Mouse (Mus musculus) right cerebral cortex, postnatal 10 days (tissue): ENCODE results near the gene Gm37240.

ENCODE experiments used
- DNase-seq, 2 experiments: peaks; one replicate each; pipeline ENCODE4 v3.0.0; 2021; ENCODE audit warnings: low spot score in 2 of 2

Gm37240 gene

GRCm38 (mm10) chr3:85493796-85494195, 393.5 kb downstream of the Gm37240 start:
- DNase-seq = no peak

- DNase-seq = peak in 1 of 2 experiments; percentile 64
Measured at GRCm38 (mm10) chr3:85490204-85490603, 397.1 kb downstream of the Gm37240 start.

GRCm38 (mm10) chr3:85487379-85487778, 399.9 kb downstream of the Gm37240 start:
- no peak for DNase-seq

GRCm38 (mm10) chr3:85485536-85486190, 401.7 kb downstream of the Gm37240 start:
- no peak for DNase-seq

- DNase-seq = no peak
Measured at GRCm38 (mm10) chr3:85482636-85483035, 404.7 kb downstream of the Gm37240 start.

- no peak for DNase-seq
Measured at GRCm38 (mm10) chr3:85480638-85481037, 406.7 kb downstream of the Gm37240 start.

GRCm38 (mm10) chr3:85478731-85479130, 408.6 kb downstream of the Gm37240 start:
- no peak for DNase-seq

GRCm38 (mm10) chr3:85469711-85470110, 417.6 kb downstream of the Gm37240 start:
- DNase-seq = no peak

GRCm38 (mm10) chr3:85468995-85469394, 418.3 kb downstream of the Gm37240 start:
- no peak for DNase-seq

GRCm38 (mm10) chr3:85465283-85466025, 421.9 kb downstream of the Gm37240 start:
- peak; percentile 87 to 93 for DNase-seq

GRCm38 (mm10) chr3:85460021-85460420, 427.3 kb downstream of the Gm37240 start:
- DNase-seq = no peak

GRCm38 (mm10) chr3:85456983-85457382, 430.3 kb downstream of the Gm37240 start:
- no peak for DNase-seq

GRCm38 (mm10) chr3:85455453-85455852, 431.9 kb downstream of the Gm37240 start:
- no peak for DNase-seq

- no peak for DNase-seq
Measured at GRCm38 (mm10) chr3:85454001-85454400, 433.3 kb downstream of the Gm37240 start.

- no peak for DNase-seq
Measured at GRCm38 (mm10) chr3:85449461-85449860, 437.9 kb downstream of the Gm37240 start.

GRCm38 (mm10) chr3:85442781-85443180, 444.5 kb downstream of the Gm37240 start:
- DNase-seq = no peak

- DNase-seq = no peak
Measured at GRCm38 (mm10) chr3:85442261-85442660, 445.1 kb downstream of the Gm37240 start.

GRCm38 (mm10) chr3:85435406-85435805, 451.9 kb downstream of the Gm37240 start:
- DNase-seq = peak in 1 of 2 experiments; percentile 17

GRCm38 (mm10) chr3:85431208-85431607, 456.1 kb downstream of the Gm37240 start:
- DNase-seq = no peak

GRCm38 (mm10) chr3:85423376-85423997, 463.8 kb downstream of the Gm37240 start:
- DNase-seq = no peak

GRCm38 (mm10) chr3:85421403-85421802, 465.9 kb downstream of the Gm37240 start:
- DNase-seq = peak; percentile 56 to 77

GRCm38 (mm10) chr3:85417663-85418062, 469.7 kb downstream of the Gm37240 start:
- no peak for DNase-seq

GRCm38 (mm10) chr3:85398841-85399240, 488.5 kb downstream of the Gm37240 start:
- no peak for DNase-seq
